Mouse (Mus musculus): ENCODE data around the gene Olfr629. TPM values are rescaled to one million over a fixed set of nuclear protein-coding genes. Genes with fewer than 3 reads are reported as not detected.
"Not testable (repeated sequence)": the region's sequence is repeated elsewhere in the genome, so short reads cannot be mapped to it uniquely, and the experiment has no call there.

Gene Olfr629
- polyA plus RNA-seq (2015; fragmentation: Nextera tagmentation; extraction: Ambion mirVana), result not detected in 2 replicates

DNA sequence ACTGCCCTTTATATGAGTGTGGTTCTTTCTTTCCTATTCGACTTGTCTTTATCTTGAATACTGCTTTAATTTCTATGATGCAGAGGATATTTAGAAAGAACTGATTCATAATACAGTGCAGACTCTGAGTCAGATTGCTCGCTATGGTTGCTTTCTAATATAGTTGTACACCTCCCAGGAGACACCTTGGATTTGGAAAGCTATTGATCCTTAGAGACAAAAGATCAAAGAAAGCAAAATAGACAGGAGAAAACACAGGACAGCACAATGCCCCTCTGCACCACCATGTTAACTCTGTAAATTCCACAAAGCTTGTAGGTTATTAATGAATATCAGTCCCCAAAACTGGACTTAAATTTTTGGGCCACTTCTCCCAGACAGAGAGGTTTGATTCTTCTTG lies at the start of gene Olfr629:
Gene Olfr629 (minus strand): TSS at position 101 of the 400 bp plus-strand sequence.
- H3K4me2 ChIP-seq (replicated peaks; ENCODE audit: low read depth, low read length), result no peak within 1 kb of the TSS
- H3K4me3 ChIP-seq (ENCODE audit: low read depth, low read length), result no peak within 1 kb of the TSS
- DNase-seq (ENCODE audit: low spot score) (no peak), ATAC-seq (no peak)
- no peaks in the 10 kb centered on the region for H3K36me3 ChIP-seq (ENCODE audit: insufficient read depth, low read length)
- WGBS, result 70% methylated on average over 2 of the region's 2 CpGs
- H3K9me3 ChIP-seq (ENCODE audit: low read length), result no peaks in the 10 kb centered on the region
- TF ChIP-seq EP300 (IDR thresholded peaks at IDR 0.05), result no peak
- no peak for TF ChIP-seq CTCF (IDR thresholded peaks at IDR 0.05)
- no peaks in the 10 kb centered on the region for H3K4me1 ChIP-seq (ENCODE audit: insufficient read depth, low read depth, low read length)
- H3K9ac ChIP-seq (replicated peaks; ENCODE audit: low read depth), result no peak within 1 kb of the TSS
- no peak within 1 kb of the TSS for H3K27ac ChIP-seq (ENCODE audit: low read length)
- no peaks in the 10 kb centered on the region for H3K27me3 ChIP-seq (replicated peaks; ENCODE audit: insufficient read depth, low read length)

DNA sequence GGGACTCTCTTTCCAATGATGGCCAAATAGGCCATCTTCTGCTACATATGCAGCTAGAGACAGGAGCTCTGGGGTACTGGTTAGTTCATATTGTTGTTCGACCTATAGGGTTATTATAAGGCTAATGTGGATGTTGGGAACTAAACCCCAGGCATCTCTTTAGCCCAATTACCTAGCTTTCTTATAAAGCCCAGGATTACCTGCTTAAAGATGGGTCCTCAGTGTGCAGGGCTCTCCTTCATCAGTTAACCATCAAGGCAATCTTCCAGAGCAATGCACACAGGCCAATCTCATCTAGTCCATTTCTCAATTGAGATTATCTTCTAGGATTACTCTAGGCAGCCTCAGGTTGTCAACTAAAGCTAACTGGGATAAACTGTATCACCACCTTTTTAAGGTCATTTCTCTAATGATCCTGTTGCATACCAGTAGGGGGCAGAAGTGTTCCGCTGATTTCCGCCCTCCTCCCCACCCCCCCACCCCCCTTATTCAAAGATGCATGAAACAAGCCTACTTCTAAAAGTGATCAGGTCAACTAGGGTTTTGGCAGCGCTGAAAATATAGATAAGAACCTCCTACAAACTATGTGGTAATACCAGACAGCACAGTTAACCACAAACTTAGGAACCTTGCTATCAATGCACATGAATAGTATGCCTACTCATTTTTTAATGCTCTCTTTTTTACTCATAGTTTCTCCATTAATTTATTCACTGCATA lies 48.1 kb upstream of the Olfr629 start:
- H3K9me3 ChIP-seq (ENCODE audit: low read length), result no peaks in the 10 kb centered on the region
- no peak overlapping the region for H3K4me2 ChIP-seq (replicated peaks; ENCODE audit: low read depth, low read length)
- TF ChIP-seq CTCF (IDR thresholded peaks at IDR 0.05) (no peak), EP300 (IDR thresholded peaks at IDR 0.05) (no peak)
- WGBS, result 17% methylated on average over 4 of the region's 4 CpGs
- no peaks in the 10 kb centered on the region for H3K36me3 ChIP-seq (ENCODE audit: insufficient read depth, low read length)
- no peaks in the 10 kb centered on the region for H3K27me3 ChIP-seq (replicated peaks; ENCODE audit: insufficient read depth, low read length)
- H3K9ac ChIP-seq (replicated peaks; ENCODE audit: low read depth), result no peak overlapping the region
- no peak overlapping the region for H3K4me3 ChIP-seq (ENCODE audit: low read depth, low read length)
- H3K27ac ChIP-seq (ENCODE audit: low read length), result no peak overlapping the region
- DNase-seq (ENCODE audit: low spot score) (no peak), ATAC-seq (no peak)
- no peaks in the 10 kb centered on the region for H3K4me1 ChIP-seq (ENCODE audit: insufficient read depth, low read depth, low read length)

DNA sequence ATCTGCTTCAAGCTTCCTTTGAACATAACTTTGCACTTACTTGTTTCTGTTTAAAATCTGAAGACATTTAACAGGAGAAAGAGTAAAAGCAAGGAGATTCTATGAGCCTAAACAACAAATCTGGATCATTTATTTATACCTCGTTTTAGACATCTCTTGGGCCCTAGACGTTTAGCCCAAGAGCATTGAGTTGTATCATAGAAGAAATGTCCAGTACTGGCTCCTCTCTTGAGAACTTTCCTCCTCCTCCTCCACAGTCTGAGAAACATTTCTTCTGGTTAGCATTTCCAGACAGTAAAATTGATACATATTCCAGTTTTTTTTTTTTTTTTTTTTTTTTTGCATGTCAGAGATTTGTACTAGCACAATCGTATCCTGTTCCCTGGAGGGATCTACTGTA lies 47.0 kb upstream of the Olfr629 start, which contains the start of gene Olfr67:
Gene Olfr67 (minus strand): TSS at position 101 of the 400 bp plus-strand sequence.
- TF ChIP-seq EP300 (IDR thresholded peaks at IDR 0.05) (no peak), CTCF (IDR thresholded peaks at IDR 0.05) (no peak)
- Histone ChIP-seq H3K4me3 (ENCODE audit: low read depth, low read length) (no peak within 1 kb of the TSS), H3K36me3 (ENCODE audit: insufficient read depth, low read length) (no peaks in the 10 kb centered on the region), H3K4me2 (replicated peaks; ENCODE audit: low read depth, low read length) (no peak within 1 kb of the TSS), H3K27ac (ENCODE audit: low read length) (no peak within 1 kb of the TSS), H3K9ac (replicated peaks; ENCODE audit: low read depth) (no peak within 1 kb of the TSS), H3K9me3 (ENCODE audit: low read length) (no peaks in the 10 kb centered on the region), H3K27me3 (replicated peaks; ENCODE audit: insufficient read depth, low read length) (no peaks in the 10 kb centered on the region), H3K4me1 (ENCODE audit: insufficient read depth, low read depth, low read length) (no peaks in the 10 kb centered on the region)
- WGBS, result 59% methylated on average over 3 of the region's 3 CpGs
- DNase-seq (ENCODE audit: low spot score) (no peak), ATAC-seq (no peak)

DNA sequence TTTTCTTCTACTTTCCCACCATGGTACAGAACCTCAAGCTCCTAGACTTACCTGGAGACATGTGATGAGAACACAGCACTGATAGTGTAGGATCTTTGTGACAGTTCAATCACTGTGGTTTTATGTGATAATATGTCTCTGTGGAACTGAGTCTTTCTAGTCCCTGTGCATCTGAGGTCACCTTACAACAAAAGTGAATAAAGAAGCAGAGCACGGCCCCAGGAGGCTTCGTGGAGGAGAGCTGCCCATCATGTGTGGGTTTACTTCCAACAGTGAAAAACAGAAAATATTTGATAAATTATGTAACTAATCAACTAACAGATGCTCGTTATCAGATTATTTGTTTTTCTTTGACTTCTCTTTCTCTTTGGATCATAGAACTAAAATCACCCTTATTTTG lies 34.9 kb upstream of the Olfr629 start, which contains the start of gene Olfr68:
Gene Olfr68 (minus strand): TSS at position 101 of the 400 bp plus-strand sequence.
- 64% methylated on average over 3 of the region's 3 CpGs for WGBS
- H3K4me1 ChIP-seq (ENCODE audit: insufficient read depth, low read depth, low read length), result no peaks in the 10 kb centered on the region
- no peak for DNase-seq (ENCODE audit: low spot score)
- no peaks in the 10 kb centered on the region for H3K36me3 ChIP-seq (ENCODE audit: insufficient read depth, low read length)
- ATAC-seq, result no peak
- no peak within 1 kb of the TSS for H3K4me3 ChIP-seq (ENCODE audit: low read depth, low read length)
- H3K9me3 ChIP-seq (ENCODE audit: low read length), result no peaks in the 10 kb centered on the region
- no peak within 1 kb of the TSS for H3K4me2 ChIP-seq (replicated peaks; ENCODE audit: low read depth, low read length)
- no peaks in the 10 kb centered on the region for H3K27me3 ChIP-seq (replicated peaks; ENCODE audit: insufficient read depth, low read length)
- no peak within 1 kb of the TSS for H3K9ac ChIP-seq (replicated peaks; ENCODE audit: low read depth)
- TF ChIP-seq CTCF (IDR thresholded peaks at IDR 0.05) (no peak), EP300 (IDR thresholded peaks at IDR 0.05) (no peak)
- H3K27ac ChIP-seq (ENCODE audit: low read length), result no peak within 1 kb of the TSS

DNA sequence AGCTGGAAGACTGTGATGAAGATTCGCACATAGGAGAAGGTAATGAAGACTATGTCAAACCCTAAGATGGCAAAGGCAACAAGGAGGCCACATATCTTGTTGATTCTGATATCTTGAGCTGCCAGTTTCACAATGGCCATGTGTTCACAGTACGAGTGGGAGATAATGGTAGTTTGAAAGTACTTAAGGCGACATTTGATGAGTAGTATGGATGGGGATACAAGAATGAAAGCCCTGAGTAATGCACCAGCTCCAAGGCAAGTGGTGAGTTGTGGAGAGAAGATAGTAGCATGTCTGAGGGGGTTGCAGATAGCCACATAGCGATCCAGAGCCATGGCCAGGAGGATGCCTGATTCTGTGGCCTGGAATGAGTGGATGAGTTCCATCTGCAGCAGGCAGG lies 32.9 kb upstream of the Olfr629 start:
- not testable (repeated sequence) for H3K9me3 ChIP-seq (ENCODE audit: low read length); H3K4me1 ChIP-seq (ENCODE audit: insufficient read depth, low read depth, low read length); H3K9ac ChIP-seq (replicated peaks; ENCODE audit: low read depth); H3K4me2 ChIP-seq (replicated peaks; ENCODE audit: low read depth, low read length); H3K27ac ChIP-seq (ENCODE audit: low read length); H3K27me3 ChIP-seq (replicated peaks; ENCODE audit: insufficient read depth, low read length); DNase-seq (ENCODE audit: low spot score); H3K4me3 ChIP-seq (ENCODE audit: low read depth, low read length); H3K36me3 ChIP-seq (ENCODE audit: insufficient read depth, low read length); ATAC-seq
- WGBS, result 74% methylated on average over 4 of the region's 4 CpGs

DNA sequence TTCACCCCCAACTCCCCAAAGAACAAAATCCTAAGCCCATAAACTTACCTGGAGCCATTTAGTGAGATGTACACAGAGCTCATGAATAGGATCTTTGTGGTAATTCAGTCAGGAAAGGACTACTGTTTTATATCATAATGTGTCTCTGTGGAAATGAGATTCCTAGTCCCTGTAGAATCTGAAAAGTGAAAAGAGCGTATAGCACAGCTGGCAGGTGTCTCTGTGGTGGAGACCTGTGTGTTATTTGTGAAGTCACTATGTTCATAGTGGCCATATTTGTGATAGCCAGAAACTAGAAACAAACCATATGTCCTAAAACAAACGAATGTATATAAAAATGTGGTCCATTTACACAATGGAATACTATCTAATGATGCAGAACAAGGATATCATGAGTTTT lies 26.8 kb upstream of the Olfr629 start, which contains the start of gene Olfr69:
Gene Olfr69 (minus strand): TSS at position 101 of the 400 bp plus-strand sequence.
- WGBS, result 57% methylated on average over 2 of the region's 2 CpGs
- Histone ChIP-seq H3K36me3 (ENCODE audit: insufficient read depth, low read length) (no peaks in the 10 kb centered on the region), H3K4me3 (ENCODE audit: low read depth, low read length) (no peak within 1 kb of the TSS), H3K4me2 (replicated peaks; ENCODE audit: low read depth, low read length) (no peak within 1 kb of the TSS), H3K27ac (ENCODE audit: low read length) (no peak within 1 kb of the TSS), H3K4me1 (ENCODE audit: insufficient read depth, low read depth, low read length) (no peaks in the 10 kb centered on the region), H3K27me3 (replicated peaks; ENCODE audit: insufficient read depth, low read length) (no peaks in the 10 kb centered on the region), H3K9ac (replicated peaks; ENCODE audit: low read depth) (no peak within 1 kb of the TSS), H3K9me3 (ENCODE audit: low read length) (no peaks in the 10 kb centered on the region)
- TF ChIP-seq EP300 (IDR thresholded peaks at IDR 0.05) (no peak), CTCF (IDR thresholded peaks at IDR 0.05) (no peak)
- no peak for ATAC-seq
- no peak for DNase-seq (ENCODE audit: low spot score)

DNA sequence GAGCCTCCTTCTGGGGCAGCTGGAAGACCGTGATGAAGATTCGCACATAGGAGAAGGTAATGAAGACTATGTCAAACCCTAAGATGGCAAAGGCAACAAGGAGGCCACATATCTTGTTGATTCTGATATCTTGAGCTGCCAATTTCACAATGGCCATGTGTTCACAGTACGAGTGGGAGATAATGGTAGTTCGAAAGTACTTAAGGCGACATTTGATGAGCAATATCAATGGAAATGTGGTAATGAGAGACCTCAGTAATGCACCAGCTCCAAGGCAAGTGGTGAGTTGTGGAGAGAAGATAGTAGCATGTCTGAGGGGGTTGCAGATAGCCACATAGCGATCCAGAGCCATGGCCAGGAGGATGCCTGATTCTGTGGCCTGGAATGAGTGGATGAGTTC lies 22.9 kb upstream of the Olfr629 start:
- not testable (repeated sequence) for ATAC-seq; H3K27ac ChIP-seq (ENCODE audit: low read length); H3K9me3 ChIP-seq (ENCODE audit: low read length)

DNA sequence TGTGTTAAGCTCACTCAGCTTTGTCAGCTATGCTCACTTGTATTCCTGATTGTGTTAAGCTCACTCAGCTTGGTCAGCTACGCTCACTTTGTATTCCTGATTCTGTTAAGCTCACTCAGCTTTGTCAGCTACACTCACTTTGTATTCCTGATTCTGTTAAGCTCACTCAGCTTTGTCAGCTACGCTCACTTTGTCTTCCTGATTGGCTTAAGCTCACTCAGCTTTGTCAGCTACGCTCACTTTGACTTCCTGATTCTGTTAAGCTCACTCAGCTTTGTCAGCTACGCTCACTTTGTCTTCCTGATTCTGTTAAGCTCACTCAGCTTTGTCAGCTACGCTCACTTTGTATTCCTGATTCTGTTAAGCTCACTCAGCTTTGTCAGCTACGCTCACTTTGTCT lies 17.5 kb upstream of the Olfr629 start:
- DNase-seq (ENCODE audit: low spot score); H3K27me3 ChIP-seq (replicated peaks; ENCODE audit: insufficient read depth, low read length); H3K27ac ChIP-seq (ENCODE audit: low read length); H3K4me1 ChIP-seq (ENCODE audit: insufficient read depth, low read depth, low read length); H3K9ac ChIP-seq (replicated peaks; ENCODE audit: low read depth); ATAC-seq; H3K4me3 ChIP-seq (ENCODE audit: low read depth, low read length); H3K9me3 ChIP-seq (ENCODE audit: low read length); H3K4me2 ChIP-seq (replicated peaks; ENCODE audit: low read depth, low read length); H3K36me3 ChIP-seq (ENCODE audit: insufficient read depth, low read length): not testable (repeated sequence)
- WGBS, result 61% methylated on average over 6 of the region's 6 CpGs

More for the DNA sequence above, 22.9 kb upstream of the Olfr629 start:
- H3K4me3 ChIP-seq (ENCODE audit: low read depth, low read length); H3K4me2 ChIP-seq (replicated peaks; ENCODE audit: low read depth, low read length); H3K4me1 ChIP-seq (ENCODE audit: insufficient read depth, low read depth, low read length); H3K9ac ChIP-seq (replicated peaks; ENCODE audit: low read depth); H3K36me3 ChIP-seq (ENCODE audit: insufficient read depth, low read length); H3K27me3 ChIP-seq (replicated peaks; ENCODE audit: insufficient read depth, low read length); DNase-seq (ENCODE audit: low spot score): not testable (repeated sequence)
- 84% methylated on average over 6 of the region's 6 CpGs for WGBS
